Mouse (Mus musculus): ENCODE data around the gene Olfr811.

The Olfr811 gene

GRCm38 (mm10) chr10:129804296-129804695 is at the start of gene Olfr811:
Gene Olfr811 (minus strand): TSS chr10:129804396.
- no peak for DNase-seq (ENCODE audit: low spot score in 2 of 2)

GRCm38 (mm10) chr10:129847343-129847742 is 43.1 kb upstream of the Olfr811 start:
- no peak for DNase-seq (ENCODE audit: low spot score in 2 of 2)

GRCm38 (mm10) chr10:129845994-129846393 is 41.8 kb upstream of the Olfr811 start, which contains the start of gene Olfr812:
Gene Olfr812 (minus strand): TSS chr10:129846094.
- DNase-seq (ENCODE audit: low spot score in 2 of 2) = no peak

GRCm38 (mm10) chr10:129794817-129795216 is 9.4 kb downstream of the Olfr811 start, which contains the start of gene Olfr810:
Gene Olfr810 (minus strand): TSS chr10:129794917.
- DNase-seq (ENCODE audit: low spot score in 2 of 2) = no peak

DNA sequence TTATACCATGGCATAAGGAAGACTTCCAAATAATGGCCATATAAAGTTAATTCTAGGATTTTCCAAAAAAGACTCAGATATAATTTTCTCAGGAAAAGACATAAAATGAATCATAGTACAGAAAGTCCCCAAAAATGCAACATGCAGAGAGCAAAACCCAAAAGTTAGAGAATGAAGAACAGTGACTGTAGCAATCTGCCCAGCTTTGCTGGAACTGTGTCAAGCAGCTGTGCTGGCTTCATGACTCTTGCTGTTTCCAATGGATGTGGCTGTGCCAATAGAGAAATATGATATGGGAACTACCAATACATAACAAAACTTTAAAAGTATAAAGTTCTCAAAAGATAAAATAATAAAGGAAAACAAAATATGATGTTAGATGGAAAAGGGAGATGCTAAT is 26.1 kb downstream of the Olfr811 start:
- DNase-seq (ENCODE audit: low spot score in 2 of 2) = no peak

DNA sequence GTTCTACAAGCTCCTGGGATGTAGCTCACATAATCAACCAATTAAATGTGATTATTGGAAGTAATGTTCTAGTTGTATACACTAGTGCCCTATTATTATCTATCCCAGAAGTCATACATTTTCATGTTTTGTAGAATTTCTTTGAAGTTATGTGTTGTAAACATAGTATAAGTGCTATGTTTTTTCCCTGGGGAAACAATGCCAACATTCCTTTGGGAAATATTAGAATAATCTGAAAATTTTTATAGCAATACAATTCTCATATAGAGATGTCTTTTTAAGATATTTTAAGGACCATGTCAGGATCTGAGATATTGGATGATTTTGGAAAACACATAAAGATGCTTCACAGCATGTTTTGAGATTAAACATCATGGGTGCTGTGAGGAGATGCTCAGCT is 29.9 kb downstream of the Olfr811 start, which contains the start of gene Olfr809:
Gene Olfr809, plus strand, starts transcription at position 301 of the 400 bp plus-strand sequence.
- DNase-seq (ENCODE audit: low spot score in 2 of 2) = no peak

DNA sequence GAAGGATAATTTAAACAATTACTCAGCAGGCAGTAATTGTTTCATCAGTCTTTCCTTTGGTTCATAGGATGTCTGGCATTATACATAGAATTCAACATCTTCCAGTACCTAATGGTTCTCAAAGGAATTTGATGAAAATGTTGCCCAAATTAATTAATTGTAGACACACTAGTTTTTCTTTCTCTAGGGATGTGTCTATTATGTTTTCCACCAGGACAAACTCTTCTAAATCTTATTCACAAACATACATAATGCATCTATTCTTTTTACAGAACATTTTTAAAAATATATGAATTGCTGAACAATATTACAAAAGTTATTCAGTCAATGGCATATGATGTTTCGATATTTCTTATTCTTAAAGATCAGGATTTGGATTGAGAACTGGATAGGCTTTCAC is 39.0 kb downstream of the Olfr811 start, which contains the start of gene Olfr808:
Gene Olfr808, plus strand, starts transcription at position 301 of the 400 bp plus-strand sequence.
- DNase-seq (ENCODE audit: low spot score in 2 of 2) = no peak

DNA sequence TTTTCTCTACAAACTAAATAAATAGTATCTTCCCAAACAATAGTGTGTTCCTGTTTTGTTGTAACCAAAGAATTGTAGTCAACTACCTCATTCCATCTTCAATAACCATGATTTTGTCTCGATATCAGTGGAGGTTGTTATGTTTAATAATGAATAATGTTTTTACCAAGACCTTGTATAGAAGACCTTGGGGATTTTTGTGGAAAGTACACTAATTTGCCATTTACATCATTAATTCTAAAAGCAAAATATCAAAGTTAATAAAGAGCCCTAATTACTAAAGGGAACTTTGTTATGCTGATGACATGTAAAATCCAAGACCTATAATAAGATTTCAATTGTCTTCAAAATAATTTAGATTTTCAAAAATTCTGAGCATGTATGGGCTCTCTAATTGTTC is 46.5 kb downstream of the Olfr811 start, which contains the start of gene Olfr807:
Gene Olfr807, minus strand, starts transcription at position 101 of the 400 bp plus-strand sequence.
- no peak for DNase-seq (ENCODE audit: low spot score in 2 of 2)

All from thymus, postnatal 10 days (tissue).